Mouse (Mus musculus) v-Abl transformed pro-B cells (cell line): Measurements from ENCODE around the gene Foxred2.

Source experiments
- in situ Hi-C, 2 experiments: fragments of 400-800 bp; cut with MboI; formaldehyde crosslinking; loops; one replicate each; pipeline ENCODE4 v1.15.1; 2025; ENCODE audit not compliant: unreplicated experiment in 2 of 2

Gene Foxred2

DNA sequence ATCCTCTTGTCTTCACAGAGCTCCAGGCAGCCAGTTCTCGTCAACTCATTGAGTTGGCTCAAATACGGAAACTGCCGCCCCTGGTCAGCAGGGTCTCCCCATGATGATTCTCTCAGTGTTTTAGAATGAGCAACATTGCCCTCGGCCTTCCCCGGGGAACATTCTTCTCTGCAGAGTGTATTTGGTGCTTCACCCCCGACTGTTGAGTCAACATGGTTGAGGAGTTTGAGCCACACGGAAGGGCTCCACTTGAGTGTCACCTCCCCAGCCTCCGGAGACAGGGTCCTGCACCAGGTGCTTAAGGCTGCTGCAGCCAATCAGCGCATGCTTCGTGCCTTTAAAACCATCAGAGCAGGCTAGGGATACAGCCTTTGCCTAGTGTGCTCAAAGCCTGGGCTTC lies 63.2 kb downstream of the Foxred2 start:
- in situ Hi-C loops, result loop anchor here in 1 of 2 experiments (5.0 kb wide), 1 partner anchor 36 kb away; no protein-coding TSS in a partner anchor

DNA sequence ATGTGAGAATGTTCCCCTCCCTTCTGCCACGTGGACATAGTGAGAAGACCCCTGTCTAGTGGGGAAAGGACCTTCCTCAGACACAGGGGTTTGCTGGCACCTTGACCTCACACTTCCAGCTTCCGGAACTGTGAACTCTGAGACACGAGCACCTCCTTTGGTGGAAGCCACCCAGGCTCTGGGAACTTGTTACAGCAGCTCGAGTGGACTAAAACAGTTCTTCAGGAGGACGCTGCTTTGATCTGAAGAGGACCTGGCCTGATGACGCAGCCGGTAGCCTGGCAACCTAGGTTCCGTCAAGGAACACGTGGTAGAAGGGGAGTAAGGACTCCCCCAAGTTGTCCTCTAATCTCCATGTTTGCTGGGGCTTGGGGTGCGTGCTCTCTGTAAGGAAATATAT lies 64.1 kb downstream of the Foxred2 start:
- in situ Hi-C loops, result loop anchor here in 1 of 2 experiments (5.0 kb wide), 1 partner anchor 35 kb away; no protein-coding TSS in a partner anchor

DNA sequence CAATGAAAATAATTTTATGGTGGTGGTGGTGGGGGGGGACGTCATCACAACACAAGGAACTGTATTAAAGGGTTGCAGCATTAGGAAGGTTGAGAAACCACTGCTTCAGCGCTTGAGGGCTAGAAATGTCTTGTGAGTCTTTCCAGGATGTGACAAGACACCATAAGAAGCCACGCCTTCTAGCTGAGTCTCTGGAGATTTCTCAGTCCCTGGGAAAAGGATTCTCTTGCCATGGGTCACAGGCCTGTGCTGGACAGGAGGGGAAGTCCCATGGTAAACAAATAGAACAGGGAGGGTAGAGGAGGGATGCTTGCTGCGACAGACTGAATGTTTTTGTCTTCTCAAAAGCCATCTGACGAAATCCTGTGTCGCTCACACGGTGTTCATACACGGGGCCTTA lies 64.8 kb downstream of the Foxred2 start:
- in situ Hi-C loops, result loop anchor here in 1 of 2 experiments (5.0 kb wide), 1 partner anchor 34 kb away; no protein-coding TSS in a partner anchor
